Mouse (Mus musculus) hindbrain, embryonic 16.5 days (tissue): ENCODE data around the gene Kpna6. TPM values are rescaled to one million over a fixed set of nuclear protein-coding genes. Genes with fewer than 3 reads are reported as not detected.

Experiments
- ATAC-seq: fragments of 200-750 bp; cut with Nextera tagmentation; 2 replicates; pipeline ENCODE4 v1.8.0; 2017; ENCODE audit warnings: moderate TSS enrichment, moderate library complexity
- H3K27ac ChIP-seq: fragments of 300-500 bp; sonication (generic); 2 replicates; pipeline ENCODE4 v1.5.1; 2014; ENCODE audit warnings: low read depth, mild to moderate bottlenecking, control low read depth, low read length, moderate library complexity
- H3K27me3 ChIP-seq: fragments of 300-500 bp; sonication (generic); replicated peaks from 2 replicates; pipeline ENCODE4 v1.6.1; 2014; ENCODE audit warnings: low read length; ENCODE audit not compliant: control insufficient read depth, insufficient read depth
- H3K36me3 ChIP-seq: fragments of 300-500 bp; sonication (generic); 2 replicates; pipeline ENCODE4 v1.6.1; 2014; ENCODE audit warnings: mild to moderate bottlenecking, low read length, moderate library complexity, mixed read lengths; ENCODE audit not compliant: control insufficient read depth, insufficient read depth
- H3K4me1 ChIP-seq: fragments of 300-500 bp; sonication (generic); 2 replicates; pipeline ENCODE4 v1.6.1; 2014; ENCODE audit warnings: low read depth, low read length; ENCODE audit not compliant: control insufficient read depth, insufficient read depth
- H3K4me2 ChIP-seq: fragments of 300-500 bp; sonication (generic); 2 replicates; pipeline ENCODE4 v1.6.1; 2014; ENCODE audit warnings: mild to moderate bottlenecking, low read length, control low read depth, moderate library complexity
- H3K4me3 ChIP-seq: fragments of 300-500 bp; sonication (generic); 2 replicates; pipeline ENCODE4 v1.5.1; 2014; ENCODE audit warnings: mild to moderate bottlenecking, low read length, control low read depth, moderate library complexity
- H3K9ac ChIP-seq: fragments of 300-500 bp; sonication (generic); 2 replicates; pipeline ENCODE4 v1.6.1; 2014; ENCODE audit warnings: low read depth, mild to moderate bottlenecking, control low read depth, low read length, moderate library complexity
- H3K9me3 ChIP-seq: fragments of 300-500 bp; sonication (generic); 2 replicates; pipeline ENCODE4 v1.6.1; 2014; ENCODE audit warnings: mild to moderate bottlenecking, low read length, moderate library complexity; ENCODE audit not compliant: control insufficient read depth
- WGBS: fragments of 180-500 bp; shearing (Covaris S2); extraction: QIAGEN DNeasy Blood & Tissue Kit; methylation state at CpG from one replicate; pipeline ENCODE4 v1.1.7; 2014; 5-methylcytosine and 5-hydroxymethylcytosine counted together
- polyA plus RNA-seq: library from polyadenylated mRNA; unstranded; fragments of >200 nt; fragmentation: Nextera tagmentation; extraction: Ambion mirVana; gene quantifications from 2 replicates; pipeline ENCODE4 v1.2.1, GENCODE M21; 2015

The Kpna6 gene
- polyA plus RNA-seq, 1 experiment from 2014 or later, result 18.2 TPM

GRCm38 (mm10) chr4:129697191-129697590 is 24.6 kb upstream of the Kpna6 start:
- ATAC-seq, result no peak
- H3K4me1 ChIP-seq, result peaks cover 14% of the 10 kb centered on the region
- 86% methylated on average over 7 of the region's 7 CpGs for WGBS

GRCm38 (mm10) chr4:129696158-129696985 is 23.8 kb upstream of the Kpna6 start, which contains the start of gene Tmem39b:
Gene Tmem39b, minus strand, starts transcription at chr4:129696838.
- Histone ChIP-seq H3K36me3 (peaks cover 20% of the 10 kb centered on the region), H3K27ac (peak within 1 kb of the TSS; percentile 99), H3K27me3 (no peaks in the 10 kb centered on the region), H3K4me1 (peaks cover 9% of the 10 kb centered on the region), H3K4me3 (peak within 1 kb of the TSS; percentile 69), H3K4me2 (peak within 1 kb of the TSS; percentile 77), H3K9me3 (no peaks in the 10 kb centered on the region), H3K9ac (peak within 1 kb of the TSS; percentile 91)
- ATAC-seq, result peak; percentile 91
- 0% methylated on average over 56 of the region's 57 CpGs for WGBS

More at GRCm38 (mm10) chr4:129697191-129697590, 24.6 kb upstream of the Kpna6 start:
- H3K36me3 ChIP-seq, result peaks cover 13% of the 10 kb centered on the region
- peak overlapping the region; percentile 69 for H3K4me3 ChIP-seq
- no peaks in the 10 kb centered on the region for H3K27me3 ChIP-seq
- no peaks in the 10 kb centered on the region for H3K9me3 ChIP-seq
- peak overlapping the region; percentile 91; the same call in 1 of the 2 replicates for H3K9ac ChIP-seq
- H3K27ac ChIP-seq, result peak overlapping the region; percentile 99
- peak overlapping the region; percentile 77 for H3K4me2 ChIP-seq

- H3K9me3 ChIP-seq, result no peaks in the 10 kb centered on the region
- peaks cover 23% of the 10 kb centered on the region for H3K36me3 ChIP-seq
- H3K4me1 ChIP-seq, result peaks cover 9% of the 10 kb centered on the region
- H3K4me2 ChIP-seq, result peak overlapping the region; percentile 77
- peak overlapping the region; percentile 69 for H3K4me3 ChIP-seq
- peak overlapping the region; percentile 99 for H3K27ac ChIP-seq
- ATAC-seq, result peak; percentile 0; the same call in 1 of the 2 replicates
- 19% methylated on average over 6 of the region's 6 CpGs for WGBS
- H3K27me3 ChIP-seq, result no peaks in the 10 kb centered on the region
- H3K9ac ChIP-seq, result peak overlapping the region; percentile 91
These were observed 23.2 kb upstream of the Kpna6 start for GRCm38 (mm10) chr4:129695815-129696157.

GRCm38 (mm10) chr4:129684531-129684930 is 12.0 kb upstream of the Kpna6 start:
- no peak overlapping the region for H3K4me2 ChIP-seq
- no peaks in the 10 kb centered on the region for H3K27me3 ChIP-seq
- H3K27ac ChIP-seq, result no peak overlapping the region
- no peaks in the 10 kb centered on the region for H3K4me1 ChIP-seq
- no peak overlapping the region for H3K9ac ChIP-seq
- H3K9me3 ChIP-seq, result no peaks in the 10 kb centered on the region
- no peak for ATAC-seq
- H3K4me3 ChIP-seq, result no peak overlapping the region
- H3K36me3 ChIP-seq, result peaks cover 48% of the 10 kb centered on the region
- 94% methylated on average over 6 of the region's 6 CpGs for WGBS

- no peak for ATAC-seq
- no peak overlapping the region for H3K4me2 ChIP-seq
- H3K4me3 ChIP-seq, result no peak overlapping the region
- no peak overlapping the region for H3K9ac ChIP-seq
- H3K9me3 ChIP-seq, result no peaks in the 10 kb centered on the region
- 85% methylated on average over 11 of the region's 11 CpGs for WGBS
- H3K27ac ChIP-seq, result no peak overlapping the region
- H3K27me3 ChIP-seq, result no peaks in the 10 kb centered on the region
- H3K4me1 ChIP-seq, result no peaks in the 10 kb centered on the region
- peaks cover 48% of the 10 kb centered on the region for H3K36me3 ChIP-seq
These were observed 11.4 kb upstream of the Kpna6 start for GRCm38 (mm10) chr4:129683901-129684493.

- Histone ChIP-seq H3K27ac (no peak overlapping the region), H3K36me3 (peaks cover 55% of the 10 kb centered on the region), H3K9me3 (no peaks in the 10 kb centered on the region), H3K4me1 (no peaks in the 10 kb centered on the region), H3K4me2 (no peak overlapping the region), H3K9ac (no peak overlapping the region), H3K4me3 (no peak overlapping the region), H3K27me3 (no peaks in the 10 kb centered on the region)
- no peak for ATAC-seq
- WGBS, result 94% methylated on average over 11 of the region's 11 CpGs
These were observed 9.3 kb upstream of the Kpna6 start for GRCm38 (mm10) chr4:129681837-129682236.

GRCm38 (mm10) chr4:129672878-129673449 is 397 bp upstream of the Kpna6 start:
- 11% methylated on average over 10 of the region's 10 CpGs for WGBS

GRCm38 (mm10) chr4:129671491-129672082 is 980 bp downstream of the Kpna6 start:
- H3K4me2 ChIP-seq, result peak overlapping the region; percentile 69
- ATAC-seq, result no peak
- H3K27ac ChIP-seq, result peak overlapping the region; percentile 93
- H3K36me3 ChIP-seq, result peaks cover 8% of the 10 kb centered on the region
- H3K4me3 ChIP-seq, result peak overlapping the region; percentile 91
- peaks cover 13% of the 10 kb centered on the region for H3K4me1 ChIP-seq
- no peaks in the 10 kb centered on the region for H3K27me3 ChIP-seq
- 6% methylated on average over 12 of the region's 12 CpGs for WGBS
- H3K9me3 ChIP-seq, result no peaks in the 10 kb centered on the region
- H3K9ac ChIP-seq, result peak overlapping the region; percentile 96

More at GRCm38 (mm10) chr4:129672878-129673449, 397 bp upstream of the Kpna6 start:
- Histone ChIP-seq H3K9me3 (no peaks in the 10 kb centered on the region), H3K4me2 (peak overlapping the region; percentile 69), H3K27ac (peak overlapping the region; percentile 93), H3K36me3 (peaks cover 20% of the 10 kb centered on the region), H3K9ac (peak overlapping the region; percentile 96), H3K27me3 (no peaks in the 10 kb centered on the region), H3K4me3 (peak overlapping the region; percentile 91), H3K4me1 (peaks cover 13% of the 10 kb centered on the region)
- no peak for ATAC-seq
